Mouse (Mus musculus) CD4-positive, CD25-positive, alpha-beta regulatory T cell, adult 4 months (primary cell): ENCODE data around the gene Sh3bgrl2. TPM values are rescaled to one million over a fixed set of nuclear protein-coding genes. Genes with fewer than 3 reads are reported as not detected.

Experiments used
- ATAC-seq: one replicate; pipeline ENCODE4 v1.8.0; 2017
- polyA plus RNA-seq, 2 experiments: library from polyadenylated mRNA; unstranded; fragments of 100-300 nt; shearing (Covaris generic); gene quantifications; one replicate each; pipeline ENCODE4 v1.2.1; 2017

Sh3bgrl2 gene
- polyA plus RNA-seq, 2 experiments from 2014 or later = 20.8 to 22.4 TPM

GRCm38 (mm10) chr9:83560670-83561069 lies 12.5 kb downstream of the Sh3bgrl2 start:
- ATAC-seq = no peak

GRCm38 (mm10) chr9:83562889-83563288 lies 14.8 kb downstream of the Sh3bgrl2 start:
- no peak for ATAC-seq

- ATAC-seq = peak; percentile 95
Observed at GRCm38 (mm10) chr9:83563808-83564549, 15.9 kb downstream of the Sh3bgrl2 start.

GRCm38 (mm10) chr9:83564934-83565652 lies 17.0 kb downstream of the Sh3bgrl2 start:
- no peak for ATAC-seq

- no peak for ATAC-seq
Observed at GRCm38 (mm10) chr9:83566141-83566540, 18.0 kb downstream of the Sh3bgrl2 start.

GRCm38 (mm10) chr9:83568125-83568524 lies 20.0 kb downstream of the Sh3bgrl2 start:
- no peak for ATAC-seq

- no peak for ATAC-seq
Observed at GRCm38 (mm10) chr9:83568937-83569336, 20.8 kb downstream of the Sh3bgrl2 start.

GRCm38 (mm10) chr9:83569898-83570297 lies 21.8 kb downstream of the Sh3bgrl2 start:
- no peak for ATAC-seq

GRCm38 (mm10) chr9:83571315-83571714 lies 23.2 kb downstream of the Sh3bgrl2 start:
- ATAC-seq = no peak

- ATAC-seq = peak; percentile 54
Observed at GRCm38 (mm10) chr9:83572326-83572725, 24.2 kb downstream of the Sh3bgrl2 start.

- peak; percentile 60 for ATAC-seq
Observed at GRCm38 (mm10) chr9:83572870-83573269, 24.7 kb downstream of the Sh3bgrl2 start.

- ATAC-seq = peak; percentile 6
Observed at GRCm38 (mm10) chr9:83573588-83573987, 25.5 kb downstream of the Sh3bgrl2 start.

- no peak for ATAC-seq
Observed at GRCm38 (mm10) chr9:83575403-83575802, 27.3 kb downstream of the Sh3bgrl2 start.

GRCm38 (mm10) chr9:83576018-83576688 lies 28.0 kb downstream of the Sh3bgrl2 start:
- no peak for ATAC-seq

GRCm38 (mm10) chr9:83576689-83577057 lies 28.5 kb downstream of the Sh3bgrl2 start:
- ATAC-seq = peak; percentile 30

GRCm38 (mm10) chr9:83577260-83577659 lies 29.1 kb downstream of the Sh3bgrl2 start:
- peak; percentile 52 for ATAC-seq

- ATAC-seq = no peak
Observed at GRCm38 (mm10) chr9:83579049-83579448, 30.9 kb downstream of the Sh3bgrl2 start.

- ATAC-seq = no peak
Observed at GRCm38 (mm10) chr9:83582748-83583147, 34.6 kb downstream of the Sh3bgrl2 start.

GRCm38 (mm10) chr9:83586316-83587050 lies 38.4 kb downstream of the Sh3bgrl2 start:
- no peak for ATAC-seq

- ATAC-seq = no peak
Observed at GRCm38 (mm10) chr9:83587116-83587515, 39.0 kb downstream of the Sh3bgrl2 start.

GRCm38 (mm10) chr9:83589063-83589462 lies 40.9 kb downstream of the Sh3bgrl2 start:
- no peak for ATAC-seq

- ATAC-seq = no peak
Observed at GRCm38 (mm10) chr9:83589680-83590467, 41.7 kb downstream of the Sh3bgrl2 start.
